ENCODE assay signal across 31 mouse cellular contexts in genomic region chr10:117673913-117674312, GRCm38 (mm10).
"Had no signal": no experiment of that assay in that cellular context is flagged by ENCODE, and none has a peak within 500 bp of the region (broad histone marks: within the 10 kb centered on the region; RNA-seq: fewer than 3 reads in every experiment).

No protein-coding gene starts in this region.

- H3K27me3 ChIP-seq: limb, embryonic 12.5 days; limb, embryonic 13.5 days; limb, embryonic 15.5 days; liver, embryonic 13.5 days; lung, embryonic 15.5 days; midbrain, embryonic 15.5 days; neural tube, embryonic 12.5 days had no signal

- H3K9me3 ChIP-seq: limb, embryonic 12.5 days; limb, embryonic 13.5 days; limb, embryonic 15.5 days; liver, embryonic 12.5 days; liver, embryonic 13.5 days; liver, embryonic 15.5 days; lung, embryonic 15.5 days; midbrain, embryonic 10.5 days; midbrain, embryonic 12.5 days; midbrain, embryonic 13.5 days; midbrain, embryonic 15.5 days; neural tube, embryonic 12.5 days had no signal

- ATAC-seq: liver, embryonic 12.5 days; liver, postnatal 0 days; lung, postnatal 0 days; midbrain, embryonic 13.5 days; midbrain, embryonic 15.5 days had no signal

- H3K9ac ChIP-seq: limb, embryonic 12.5 days; limb, embryonic 13.5 days; limb, embryonic 15.5 days; liver, embryonic 12.5 days; liver, embryonic 13.5 days; liver, embryonic 14.5 days; liver, embryonic 15.5 days; liver, postnatal 0 days; lung, embryonic 14.5 days; lung, embryonic 15.5 days; midbrain, embryonic 12.5 days; midbrain, embryonic 13.5 days; midbrain, embryonic 15.5 days; neural tube, embryonic 12.5 days had no signal

- DNase-seq: left cerebral cortex, postnatal 4 days; liver; liver, embryonic 13.5 days; liver, postnatal 0 days; lung, adult 18-20 months; lung, adult 2 months; lung, embryonic 14.5 days; lung, postnatal 10 days; lung, postnatal 14 days; lung, postnatal 36 days; lung, postnatal 4 days; midbrain, embryonic 14.5 days had no signal

- H3K36me3 ChIP-seq: limb, embryonic 12.5 days; limb, embryonic 13.5 days; limb, embryonic 15.5 days; liver, embryonic 12.5 days; liver, embryonic 13.5 days; liver, embryonic 15.5 days; lung, embryonic 15.5 days; midbrain, embryonic 10.5 days; midbrain, embryonic 12.5 days; midbrain, embryonic 13.5 days; midbrain, embryonic 15.5 days; neural tube, embryonic 12.5 days had no signal

- H3K4me2 ChIP-seq: limb, embryonic 12.5 days; limb, embryonic 13.5 days; limb, embryonic 15.5 days; liver, embryonic 11.5 days; liver, embryonic 12.5 days; liver, embryonic 13.5 days; liver, embryonic 15.5 days; lung, embryonic 14.5 days; lung, embryonic 15.5 days; midbrain, embryonic 11.5 days; midbrain, embryonic 12.5 days; midbrain, embryonic 13.5 days; midbrain, embryonic 15.5 days; neural tube, embryonic 12.5 days had no signal

- H3K4me1 ChIP-seq: midbrain, embryonic 13.5 days had no signal

- H3K27ac ChIP-seq: left cerebral cortex, adult 2 months; limb, embryonic 12.5 days; limb, embryonic 13.5 days; limb, embryonic 15.5 days; liver, embryonic 12.5 days; liver, embryonic 13.5 days; liver, embryonic 14.5 days; liver, embryonic 15.5 days; lung, embryonic 15.5 days; macrophage; midbrain, embryonic 10.5 days; midbrain, embryonic 12.5 days; midbrain, embryonic 13.5 days; midbrain, embryonic 15.5 days; neural tube, embryonic 12.5 days had no signal

- H3K4me3 ChIP-seq: left cerebral cortex, adult 2 months; limb, embryonic 12.5 days; limb, embryonic 13.5 days; limb, embryonic 15.5 days; liver, embryonic 12.5 days; liver, embryonic 13.5 days; liver, embryonic 15.5 days; lung, embryonic 15.5 days; megakaryocyte, embryonic 14.5 days; midbrain, embryonic 10.5 days; midbrain, embryonic 12.5 days; midbrain, embryonic 13.5 days; midbrain, embryonic 15.5 days; myocyte; neural tube, embryonic 12.5 days had no signal
